Mouse (Mus musculus): ENCODE results near the gene Rasal1. TPM values are rescaled to one million over a fixed set of nuclear protein-coding genes. Genes with fewer than 3 reads are reported as not detected.

Gene Rasal1
- total RNA-seq (2021): 10 to 100 TPM; 10.9 to 14.0 TPM
- long read RNA-seq, experiment 1, transcript Rasal1-205 (21 exons, 3,251 nt): major isoform, 5 of 15 reads
- long read RNA-seq, experiment 1, partial matches to known transcripts: 7 of 15 reads
- long read RNA-seq, experiment 1, other reads (novel, unspliced or antisense): 3 of 15 reads
- long read RNA-seq, experiment 2, partial matches to known transcripts: 4 of 14 reads
- long read RNA-seq, experiment 2, other reads (novel, unspliced or antisense): 6 of 14 reads

DNA sequence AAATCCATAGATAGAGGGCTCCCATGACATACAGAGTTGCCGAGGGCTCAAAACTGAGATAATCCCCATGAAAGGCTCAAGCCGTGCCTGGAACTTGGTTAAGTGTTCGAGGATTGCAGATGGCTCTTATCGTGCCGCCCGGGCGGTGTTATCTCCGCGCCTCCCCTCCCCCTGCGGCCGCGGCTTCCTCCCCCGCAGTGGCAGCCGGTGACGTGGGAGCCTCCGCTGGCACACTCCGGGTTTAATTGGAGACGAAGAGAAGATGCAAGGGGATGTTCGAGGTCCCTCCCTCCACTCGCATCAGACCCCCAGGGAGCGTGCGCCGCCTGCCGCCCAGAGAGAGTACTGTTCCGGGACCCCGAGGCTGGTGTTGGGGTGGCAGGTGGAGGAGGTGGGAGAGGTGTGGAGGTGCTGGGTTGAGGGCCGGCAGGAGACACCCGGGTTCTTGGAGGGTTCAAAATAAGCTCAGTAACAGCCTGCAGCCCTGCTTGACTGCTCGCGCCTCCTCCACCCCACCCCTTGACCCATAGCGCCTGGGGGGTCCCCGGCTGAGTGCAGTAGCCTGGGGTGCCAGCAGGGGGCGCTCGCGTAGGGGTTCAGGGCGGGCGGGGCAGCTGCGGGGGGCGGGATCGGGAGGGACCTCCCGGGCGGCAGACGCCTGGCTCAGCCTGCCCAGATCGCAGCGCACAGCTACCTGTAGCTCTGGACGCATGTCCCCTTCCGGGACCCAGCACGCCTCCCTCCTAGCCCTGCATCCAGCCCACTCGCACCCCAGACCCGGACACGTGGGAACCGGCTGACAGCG lies at the start of gene Rasal1:
Gene Rasal1 (plus strand): TSS at position 244 of the 805 bp plus-strand sequence.
- peak; percentile 73 to 83 for DNase-seq

DNA sequence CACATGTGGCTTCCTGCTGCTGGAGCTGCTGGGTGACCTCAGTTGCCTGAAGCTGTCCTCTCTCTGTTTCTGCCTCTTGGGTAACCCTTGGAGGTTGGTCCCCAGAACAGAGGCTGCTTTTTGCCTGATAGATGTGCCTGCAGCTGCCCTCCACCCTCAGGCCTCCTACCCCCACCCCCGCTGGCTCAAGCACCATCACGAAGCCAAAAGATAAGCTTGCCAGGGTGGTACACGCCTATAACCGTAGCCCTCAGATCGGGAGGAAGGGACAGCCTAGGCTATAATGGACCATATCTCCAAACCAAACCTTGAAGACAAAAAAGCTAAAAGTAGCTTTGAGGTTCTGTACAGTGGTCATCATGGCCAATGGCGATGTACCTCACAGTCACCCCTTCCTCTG lies 49.0 kb upstream of the Rasal1 start:
- no peak for DNase-seq

DNA sequence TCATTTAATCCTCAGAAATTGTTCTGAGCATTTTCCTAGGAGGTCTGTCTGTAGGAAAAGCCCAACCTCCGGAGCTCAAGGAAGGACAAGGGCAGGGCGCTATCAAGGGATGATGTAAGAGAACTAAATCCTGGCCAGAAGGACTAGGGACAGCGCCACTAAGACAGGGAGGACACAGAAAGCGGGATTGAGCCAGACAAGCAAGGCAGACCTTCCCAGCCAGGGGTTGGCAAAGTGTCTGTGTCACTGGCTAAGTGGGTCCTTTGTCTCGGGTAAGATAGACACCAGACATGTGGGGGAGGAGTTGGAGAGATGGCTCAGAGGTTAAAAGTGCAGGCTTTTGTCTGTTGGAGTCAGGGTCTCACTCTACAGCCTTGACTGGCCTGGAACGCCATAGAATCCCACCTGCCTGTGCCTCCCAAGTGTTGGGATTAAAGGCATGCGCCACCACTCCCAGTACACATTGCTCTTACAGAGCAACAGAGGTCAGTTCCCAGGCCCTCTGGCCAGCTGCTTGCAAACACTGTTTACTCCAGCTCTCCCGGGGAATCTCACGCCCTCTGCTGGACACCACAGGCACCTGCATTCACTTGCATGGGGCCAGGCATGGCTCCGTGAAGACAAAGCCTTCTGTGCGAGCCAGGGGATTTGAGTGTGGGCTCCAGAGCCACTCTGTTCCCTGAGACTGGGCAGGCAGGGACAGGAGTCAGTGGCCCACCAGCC lies 47.5 kb upstream of the Rasal1 start:
- peak in 1 of 2 experiments; percentile 59 for DNase-seq

DNA sequence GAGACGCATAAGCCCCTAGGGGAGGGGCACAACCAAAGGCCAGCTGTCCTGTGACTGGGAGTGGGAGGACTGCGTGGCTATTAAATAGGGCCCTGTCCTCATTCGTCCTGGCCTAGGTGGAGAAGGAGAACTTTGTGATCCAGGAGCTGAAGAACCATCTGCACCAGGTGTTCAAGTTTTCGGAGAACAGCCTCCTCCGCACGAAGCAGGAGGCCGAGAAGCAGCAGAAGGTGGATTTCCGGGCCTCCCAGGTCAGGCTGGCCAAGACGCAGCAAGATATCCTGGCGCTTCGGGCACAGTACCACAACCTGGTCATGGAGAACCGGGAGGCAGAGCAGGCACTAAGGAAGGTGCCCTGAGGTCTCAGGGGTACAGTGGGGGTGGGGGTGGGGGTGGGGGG lies 46.4 kb upstream of the Rasal1 start:
- DNase-seq: no peak

DNA sequence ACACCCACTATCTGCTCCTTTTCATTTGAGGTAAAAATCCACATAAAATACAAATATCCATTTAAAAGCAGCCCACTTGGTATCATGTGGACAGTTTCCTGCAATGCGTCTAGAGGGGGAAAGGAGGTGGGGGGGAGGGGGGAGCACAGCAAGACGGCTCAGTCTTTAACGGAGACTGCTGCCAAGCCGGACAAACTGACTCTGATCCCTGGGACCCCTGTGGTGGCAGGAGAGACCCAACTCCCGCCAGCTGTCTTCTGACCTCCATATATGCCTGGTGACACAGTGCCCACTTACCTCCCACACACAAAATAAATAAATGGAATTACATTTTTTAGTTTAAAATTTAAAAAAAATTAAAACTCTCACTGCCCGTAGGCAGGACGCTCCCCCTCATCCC lies 45.1 kb upstream of the Rasal1 start:
- no peak for DNase-seq

DNA sequence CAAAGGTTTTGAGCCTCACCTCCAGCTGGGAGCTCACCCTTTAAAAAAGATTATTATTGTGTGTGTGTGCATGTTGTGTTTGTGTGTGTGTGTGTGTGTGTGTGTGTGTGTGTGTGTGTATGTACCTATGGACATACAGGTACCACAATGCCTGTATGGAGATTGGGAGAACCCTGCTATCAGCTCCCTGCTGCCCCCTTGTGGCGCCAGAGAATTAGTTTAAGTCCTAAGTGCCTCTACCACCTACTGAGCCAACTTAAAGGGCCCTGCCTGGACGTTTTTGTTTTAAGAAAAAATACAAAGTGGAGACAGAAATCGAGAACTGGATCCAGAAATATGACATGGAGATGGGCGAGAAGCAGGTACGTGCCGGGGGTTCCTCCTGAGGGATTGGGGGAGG lies 43.8 kb upstream of the Rasal1 start:
- peak; percentile 87 to 90 for DNase-seq

DNA sequence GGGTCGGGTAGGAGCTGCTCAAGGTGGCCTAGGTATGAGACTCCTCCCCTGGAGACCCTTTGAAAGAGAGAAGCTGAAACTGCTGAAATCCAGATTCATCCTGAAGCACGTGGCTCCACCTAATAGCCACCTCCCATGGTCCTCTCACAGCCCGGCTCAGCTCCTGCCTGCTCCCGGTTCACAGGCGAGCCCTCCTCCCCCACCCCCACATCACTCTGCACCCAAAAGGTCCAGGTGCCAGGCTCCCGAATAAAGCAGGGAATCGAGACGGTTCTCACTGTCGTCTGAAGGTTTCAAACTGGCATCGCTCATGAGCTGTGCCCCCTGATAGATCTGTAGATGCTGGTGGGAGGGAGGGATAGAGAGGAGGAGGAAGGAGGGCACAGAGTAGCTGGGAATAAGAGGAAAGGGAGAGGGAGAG lies 43.4 kb upstream of the Rasal1 start:
- DNase-seq: no peak

DNA sequence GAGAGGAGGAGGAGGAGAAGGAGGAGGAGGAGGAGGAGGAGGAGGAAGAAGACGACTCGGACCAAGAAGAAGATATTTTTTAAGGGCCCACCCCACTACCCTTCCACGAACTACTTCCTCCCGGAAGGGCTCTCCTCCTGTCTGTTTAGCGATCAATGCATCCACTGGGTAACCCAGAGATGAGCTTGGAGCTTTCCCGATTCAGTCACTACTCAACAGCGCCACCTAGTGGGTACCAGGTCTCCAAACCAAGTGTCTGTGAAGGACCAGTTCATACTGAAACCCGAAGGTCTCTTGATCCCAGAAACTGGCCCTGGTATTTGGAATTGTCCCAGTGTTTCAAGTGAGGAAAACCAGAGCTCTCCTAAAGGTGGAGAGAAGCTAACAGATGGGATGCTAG lies 42.9 kb upstream of the Rasal1 start:
- peak; percentile 90 to 92 for DNase-seq

DNA sequence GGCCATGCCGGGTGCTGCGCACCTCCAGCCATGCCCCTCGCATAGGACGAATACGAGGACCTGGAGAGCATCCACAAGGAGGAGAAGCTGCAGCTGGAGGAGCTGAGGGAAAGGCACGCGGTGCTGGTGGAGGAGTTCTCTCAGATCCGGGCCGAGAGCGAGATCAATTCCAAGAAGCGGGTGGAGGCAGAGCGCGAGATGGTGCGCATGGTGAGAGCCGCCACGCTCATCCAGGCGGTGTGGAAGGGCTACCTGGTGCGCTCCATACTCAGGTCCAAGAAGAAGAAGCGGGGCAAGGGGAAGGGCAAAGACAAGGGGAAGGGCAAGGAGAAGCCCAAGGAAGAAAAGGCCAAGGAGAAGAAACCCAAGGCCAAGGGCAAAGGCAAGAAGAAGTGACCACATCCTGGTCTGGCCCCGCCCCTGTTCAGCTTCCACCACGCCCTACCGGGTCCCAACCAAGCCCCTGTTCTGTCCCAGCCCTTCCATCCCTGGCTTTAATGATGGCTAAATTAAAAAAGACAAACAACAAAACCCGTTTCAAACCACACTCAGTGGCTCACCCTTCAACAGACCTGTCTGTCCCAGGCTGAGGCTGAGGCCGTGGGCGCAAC lies 41.9 kb upstream of the Rasal1 start:
- no peak for DNase-seq

DNA sequence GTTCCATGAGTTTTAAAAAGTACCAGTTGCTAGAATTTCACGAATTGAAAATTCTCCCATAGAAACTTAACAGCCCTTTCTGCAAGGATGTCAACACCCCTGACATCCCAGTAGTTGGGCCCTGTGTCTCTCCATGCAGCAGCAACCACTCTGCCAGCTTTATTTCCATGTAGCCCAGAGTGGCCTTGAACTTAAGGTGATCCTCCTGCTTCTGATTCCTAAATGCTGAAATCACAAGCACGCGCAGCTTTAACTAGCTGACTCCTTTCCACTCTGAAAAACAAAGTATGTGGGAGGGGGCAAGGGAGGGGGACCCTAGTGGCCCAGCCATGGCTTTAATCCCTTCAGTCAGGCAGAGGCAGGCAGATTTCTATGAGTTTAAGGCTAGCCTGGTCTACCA lies 41.3 kb upstream of the Rasal1 start:
- no peak for DNase-seq

DNA sequence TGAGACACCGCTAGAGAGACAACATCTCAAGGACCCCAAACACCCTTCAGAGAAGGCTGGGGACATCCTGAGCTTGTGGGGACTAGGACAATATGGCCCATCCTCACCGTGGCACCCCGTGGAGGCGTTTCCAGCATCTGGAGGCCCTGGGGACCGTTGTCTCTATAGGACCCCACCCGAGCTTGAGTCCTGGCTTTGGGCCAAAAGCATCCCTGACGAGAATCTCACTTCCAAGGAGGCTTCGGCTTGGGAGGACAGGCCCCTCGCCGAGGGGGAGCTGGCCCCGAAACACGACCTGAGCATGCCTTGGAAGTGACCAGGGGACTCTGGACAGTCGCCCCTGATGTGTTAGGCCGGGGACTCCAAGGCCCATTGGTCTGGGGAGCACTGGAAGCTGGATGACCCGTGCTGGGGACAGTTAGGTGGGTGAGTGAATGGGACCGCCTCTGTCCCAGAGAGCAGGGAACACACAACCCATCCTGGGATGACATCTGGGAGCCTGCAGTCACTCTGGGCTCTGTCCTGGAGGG lies 39.3 kb upstream of the Rasal1 start:
- DNase-seq: no peak

DNA sequence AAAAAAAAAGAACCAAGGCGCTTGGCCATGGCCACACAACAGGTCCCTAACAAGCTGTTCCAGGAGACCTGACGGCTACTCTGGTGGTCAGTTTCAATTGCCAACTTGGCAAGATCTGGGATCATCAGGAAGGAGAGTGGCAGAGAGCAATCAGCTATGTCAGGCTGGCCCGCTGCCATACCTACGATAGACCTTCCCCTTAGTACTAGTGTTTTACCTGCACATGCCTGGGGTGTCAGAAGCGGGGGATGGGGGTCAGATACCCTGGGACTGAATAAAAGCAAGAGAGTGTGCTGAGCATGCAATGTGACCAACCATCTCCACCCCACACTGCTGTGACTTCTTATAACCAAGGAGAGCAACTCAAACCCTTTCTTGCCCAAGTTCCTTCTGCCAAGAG lies 37.7 kb upstream of the Rasal1 start:
- DNase-seq: no peak

DNA sequence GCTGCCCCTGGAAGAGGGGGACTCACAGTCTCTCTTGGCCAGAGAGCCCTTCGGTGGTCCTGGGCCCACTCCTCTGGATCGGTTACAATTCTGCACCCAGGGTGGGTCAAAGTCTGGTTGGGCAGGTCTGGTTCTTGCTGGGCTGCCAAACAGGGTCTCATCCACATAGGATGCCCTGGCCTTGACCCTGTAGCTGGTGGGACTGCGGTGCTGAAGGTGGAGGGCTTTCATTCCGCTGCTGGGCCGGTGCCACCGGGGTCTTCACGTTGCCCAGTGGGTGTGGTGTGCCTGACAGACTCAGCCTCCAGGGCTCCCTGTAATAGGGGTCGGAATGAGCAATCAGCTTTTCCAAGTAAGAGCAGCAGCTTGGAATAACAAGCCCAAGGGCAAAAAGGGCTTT lies 37.2 kb upstream of the Rasal1 start:
- no peak for DNase-seq

DNA sequence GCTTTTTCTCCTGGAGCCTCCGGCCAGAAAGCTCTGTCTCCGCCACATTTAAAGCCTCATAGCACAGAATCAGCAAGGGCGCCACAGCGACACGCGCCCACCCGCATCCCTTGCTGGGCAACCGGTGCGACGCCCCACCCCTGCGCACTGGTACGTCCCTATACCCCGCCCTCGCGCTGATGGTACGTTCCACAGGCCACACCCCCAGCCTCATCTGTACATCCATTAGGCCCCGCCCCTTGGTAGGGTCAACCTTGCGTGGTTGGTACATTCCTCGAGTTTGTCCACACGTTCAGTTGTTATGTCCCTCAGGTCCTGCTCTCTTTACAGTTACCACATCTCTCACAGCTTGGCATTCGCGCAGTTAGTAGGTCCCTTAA lies 36.2 kb upstream of the Rasal1 start, which contains the start of the genes Rita1 and Ddx54:
Gene Rita1 (minus strand): TSS at position 148 of the 380 bp plus-strand sequence.
Gene Ddx54 (plus strand): TSS at position 298 of the 380 bp plus-strand sequence.
- peak; percentile 96 to 97 for DNase-seq

DNA sequence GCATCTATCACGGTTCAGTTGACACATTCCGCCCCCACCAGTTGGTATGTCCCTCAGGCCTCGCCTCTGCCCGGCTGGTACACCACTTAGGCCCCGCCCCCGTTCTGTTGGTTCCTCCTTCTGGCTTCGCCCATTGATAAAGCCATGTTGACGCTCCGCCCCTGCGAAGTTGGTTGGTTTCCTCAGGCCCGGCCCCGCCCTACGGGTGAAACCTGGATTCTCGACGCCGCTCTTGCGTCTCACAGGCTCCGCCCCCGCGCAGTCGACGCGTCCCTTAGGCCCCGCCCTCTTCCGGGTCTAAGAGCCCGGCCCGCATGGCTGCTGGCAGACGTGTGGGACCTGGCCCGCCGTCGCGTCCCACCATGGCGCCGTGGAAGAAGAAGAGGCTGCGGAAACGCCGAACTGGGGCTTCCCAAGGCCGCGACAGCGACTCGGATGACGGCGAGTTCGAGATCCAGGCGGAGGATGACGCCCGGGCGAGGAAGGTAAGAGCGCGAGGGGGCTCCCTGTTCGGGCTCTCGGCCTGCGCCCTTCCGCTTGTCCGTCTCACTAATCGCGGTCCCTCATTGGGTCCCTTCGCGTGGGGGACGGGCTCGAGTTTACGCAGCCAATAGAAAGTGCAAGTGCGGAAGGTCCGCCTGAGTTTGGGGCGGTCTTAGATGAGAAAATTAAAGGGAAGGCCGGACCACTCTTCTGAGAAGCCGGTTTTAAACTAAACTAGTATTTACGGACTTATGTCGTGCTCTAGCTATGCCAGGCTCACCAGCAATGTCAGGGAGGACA lies 35.6 kb upstream of the Rasal1 start:
- DNase-seq: peak; percentile 100

DNA sequence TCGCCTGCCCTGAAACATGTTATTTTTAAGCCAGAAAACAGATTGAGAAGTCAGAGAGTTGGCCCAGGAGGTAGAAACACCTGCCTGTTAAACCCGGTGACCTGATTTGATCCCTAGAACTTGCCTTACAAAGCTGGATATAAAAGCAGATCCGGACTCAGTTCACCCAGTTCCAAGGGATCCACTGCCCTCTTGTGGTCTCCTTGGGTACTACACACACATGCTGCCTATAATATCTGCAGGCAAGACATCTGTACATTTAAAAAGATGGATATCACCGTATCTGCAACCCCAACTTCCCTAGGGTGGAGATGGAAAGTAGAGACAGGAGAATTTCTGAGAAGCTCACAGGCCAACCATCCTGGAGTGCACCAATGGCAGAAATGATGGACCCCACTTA lies 32.7 kb upstream of the Rasal1 start:
- no peak for DNase-seq

DNA sequence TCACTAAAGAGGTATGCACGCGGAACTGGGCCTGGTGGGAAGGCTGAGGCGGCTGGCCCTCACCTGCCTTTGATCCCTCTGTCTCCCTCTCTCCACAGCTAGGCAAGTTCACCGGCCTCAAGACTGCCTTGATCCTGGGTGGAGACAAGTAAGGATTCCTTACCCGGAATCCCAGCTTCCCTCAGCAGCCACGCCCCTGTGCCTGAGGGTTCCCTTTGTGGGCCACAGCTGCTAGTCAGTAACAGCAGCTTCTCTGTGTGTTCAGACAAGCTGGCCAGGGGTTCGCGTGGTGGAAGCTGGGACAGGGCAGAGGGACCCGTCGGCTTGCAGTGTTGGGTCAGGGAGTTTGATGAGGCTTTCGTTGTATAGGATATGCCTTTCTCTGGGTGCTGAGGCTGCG lies 29.8 kb upstream of the Rasal1 start:
- no peak for DNase-seq

DNA sequence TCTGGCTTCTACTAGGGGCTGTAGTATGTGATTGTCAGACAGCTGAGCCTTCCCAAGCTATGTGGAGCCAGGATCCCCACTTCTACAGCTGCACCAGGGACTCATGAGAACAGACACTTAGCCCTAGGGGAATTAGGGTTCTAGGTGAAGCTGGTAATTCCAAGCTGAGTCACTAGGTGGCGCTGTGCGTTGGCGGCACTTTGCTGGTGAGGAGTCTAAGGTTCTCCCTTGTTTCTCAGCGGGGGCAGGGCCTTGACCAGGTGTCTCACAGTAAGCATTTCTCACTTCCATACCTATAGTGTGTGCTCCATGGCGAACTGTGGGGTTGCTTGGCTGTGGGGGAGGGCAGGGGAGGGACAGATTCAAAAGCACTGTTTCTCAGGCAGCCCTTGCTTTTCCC lies 29.4 kb upstream of the Rasal1 start:
- DNase-seq: peak; percentile 69 to 72

DNA sequence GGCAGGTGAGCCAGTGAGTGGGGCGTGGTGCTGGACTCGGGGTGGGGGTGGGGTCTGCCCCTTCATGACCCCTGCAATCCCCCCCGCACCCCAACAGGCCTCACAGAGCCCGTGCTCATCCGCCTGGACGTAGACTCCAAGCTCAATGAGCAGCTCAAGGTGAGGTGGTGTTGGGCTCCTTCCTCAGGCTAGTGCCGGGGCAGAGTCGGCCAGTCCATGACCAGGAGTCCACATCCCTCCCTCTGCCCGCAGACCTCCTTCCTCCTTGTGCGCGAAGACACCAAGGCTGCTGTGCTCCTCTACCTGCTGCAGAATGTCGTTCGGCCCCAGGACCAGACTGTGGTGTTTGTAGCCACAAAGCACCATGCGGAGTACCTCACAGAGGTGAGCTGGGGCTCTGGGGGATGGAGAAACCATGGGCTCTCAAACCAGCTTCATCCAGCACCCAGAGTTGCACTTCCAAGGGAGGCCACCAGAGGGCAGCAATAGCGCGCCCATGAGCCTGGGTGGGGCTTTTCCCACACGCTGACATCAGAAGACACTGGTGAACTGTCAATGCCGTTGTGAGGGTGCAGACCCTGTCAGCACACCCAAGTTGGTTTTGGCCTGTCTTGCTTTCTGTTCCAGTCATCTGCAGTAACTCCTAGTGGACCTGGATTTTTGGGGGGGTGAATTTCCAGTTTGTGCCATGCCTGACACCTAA lies 28.1 kb upstream of the Rasal1 start:
- DNase-seq: peak; percentile 88 to 89

DNA sequence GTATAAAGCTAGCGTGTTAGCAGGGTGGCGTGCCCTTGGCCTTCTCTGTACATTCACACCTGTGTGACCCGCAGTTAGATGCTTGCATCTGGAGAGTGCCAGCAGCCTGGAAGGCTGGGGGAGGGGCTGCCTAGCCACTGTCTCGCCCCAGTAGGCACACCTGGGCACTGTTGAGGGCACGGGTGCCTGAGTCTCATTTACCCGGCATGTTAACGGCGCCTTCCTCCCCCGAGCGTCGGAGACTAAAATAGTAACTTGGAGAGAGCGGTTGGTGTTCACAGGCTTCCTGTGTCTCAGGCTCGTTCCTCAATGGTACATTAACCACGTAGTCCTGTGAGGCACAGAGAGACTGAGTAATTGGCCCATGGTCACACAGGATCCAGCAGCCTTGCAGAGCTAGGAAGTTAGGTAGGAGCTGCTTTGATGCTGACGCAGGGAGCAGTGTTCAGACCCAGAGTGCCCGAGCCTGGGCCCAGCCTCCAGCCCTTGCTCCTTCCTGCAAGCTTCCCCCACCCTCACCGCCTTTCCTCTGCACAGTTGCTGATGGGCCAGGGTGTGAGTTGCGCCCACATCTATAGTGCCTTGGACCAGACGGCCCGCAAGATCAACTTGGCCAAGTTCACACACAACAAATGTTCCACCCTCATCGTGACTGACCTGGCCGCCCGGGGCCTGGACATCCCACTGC lies 27.4 kb upstream of the Rasal1 start:
- no peak for DNase-seq
